ENCODE assay signal across 8 mouse cellular contexts in the genomic region with DNA sequence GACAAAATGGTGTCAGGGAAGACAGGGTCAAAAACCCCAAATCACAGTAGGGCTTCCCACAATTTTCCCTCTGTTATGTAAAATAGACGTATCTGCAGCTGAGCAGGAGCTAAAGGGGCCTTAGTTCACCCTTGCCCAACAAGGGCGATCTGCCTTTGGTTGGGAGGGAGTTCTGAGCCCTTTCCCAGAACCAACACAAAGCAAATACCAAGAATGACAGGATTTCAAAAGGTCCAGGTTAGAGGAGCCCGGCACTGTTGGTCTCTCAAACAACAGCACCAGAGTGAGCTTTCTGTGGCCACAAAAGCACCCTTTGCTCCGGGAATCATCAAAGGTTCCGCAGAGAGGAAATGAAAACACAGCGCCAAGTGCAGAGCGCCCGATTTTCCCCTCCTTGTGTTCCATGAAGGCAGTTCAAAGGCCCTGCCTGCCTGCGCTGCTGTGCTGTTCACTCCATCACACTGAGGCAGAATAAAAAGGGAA. TPM values are rescaled to one million over a fixed set of nuclear protein-coding genes. Genes with fewer than 3 reads are reported as not detected.
DNase-seq lines count a peak whose midpoint lies in the region; ATAC-seq and TF ChIP-seq lines count a peak whose summit lies in the region.

No protein-coding gene starts in this region.

- no peaks in the 10 kb centered on the region for H3K27me3 ChIP-seq in lung, embryonic 16.5 days (ENCODE audit: control insufficient read depth, insufficient read depth, low read depth, low read length)
- no peaks in the 10 kb centered on the region for H3K27me3 ChIP-seq in lung, postnatal 0 days (replicated peaks; ENCODE audit: insufficient read depth, low read length)
- H3K27me3 ChIP-seq in forebrain, embryonic 13.5 days, result no peaks in the 10 kb centered on the region
- H3K27me3 ChIP-seq in liver, embryonic 14.5 days (ENCODE audit: control insufficient read depth, insufficient read depth, low read length), result no peaks in the 10 kb centered on the region
- H3K27me3 ChIP-seq in stomach, postnatal 0 days (ENCODE audit: control insufficient read depth, insufficient read depth, low read length), result no peaks in the 10 kb centered on the region

- ATAC-seq in lung, embryonic 16.5 days (ENCODE audit: low read depth), result 0 out of 2 replicates have a peak, but pooled peaks have one; percentile 38
- no peak for ATAC-seq in lung, postnatal 0 days
- ATAC-seq in forebrain, embryonic 13.5 days, result peak; percentile 82
- peak; percentile 38; the same call in 1 of the 2 replicates for ATAC-seq in liver, embryonic 14.5 days (ENCODE audit: insufficient read depth)
- ATAC-seq in stomach, postnatal 0 days (ENCODE audit: low FRiP score, low TSS enrichment), result peak; percentile 53

- H3K4me1 ChIP-seq in lung, embryonic 16.5 days (replicated peaks; ENCODE audit: control insufficient read depth, insufficient read depth, low read length), result peaks cover 7% of the 10 kb centered on the region
- no peaks in the 10 kb centered on the region; the same call in 1 of the 2 replicates for H3K4me1 ChIP-seq in lung, postnatal 0 days (ENCODE audit: insufficient read depth, low read depth, low read length)
- H3K4me1 ChIP-seq in forebrain, embryonic 13.5 days, result peaks cover 33% of the 10 kb centered on the region
- peaks cover 0 to 15% of the 10 kb centered on the region in 2 experiments; a peak in 2 of 4 replicates for H3K4me1 ChIP-seq in liver, embryonic 14.5 days (replicated peaks; ENCODE audit: control insufficient read depth in 2 of 2, insufficient read depth in 2 of 2, low read length in 1 of 2)
- peaks cover 3% of the 10 kb centered on the region; the same call in 1 of the 2 replicates for H3K4me1 ChIP-seq in stomach, postnatal 0 days (replicated peaks; ENCODE audit: control insufficient read depth, insufficient read depth)

- H3K4me2 ChIP-seq in lung, embryonic 16.5 days (ENCODE audit: low read depth, low read length), result 0 out of 2 replicates have a peak overlapping the region, but pooled peaks have one; percentile 5
- no peak overlapping the region for H3K4me2 ChIP-seq in lung, postnatal 0 days (replicated peaks; ENCODE audit: low read depth, low read length)
- H3K4me2 ChIP-seq in forebrain, embryonic 13.5 days, result peak overlapping the region; percentile 30
- no peak overlapping the region for H3K4me2 ChIP-seq in liver, embryonic 14.5 days (ENCODE audit: low read depth)
- H3K4me2 ChIP-seq in stomach, postnatal 0 days (replicated peaks; ENCODE audit: low read depth), result no peak overlapping the region

- no peak for DNase-seq in lung, postnatal 0 days (ENCODE audit: low spot score)
- no peak for DNase-seq in liver, embryonic 14.5 days (ENCODE audit: low read depth in 3 of 3, low spot score in 3 of 3)
- peak; percentile 68 for DNase-seq in stomach, postnatal 0 days (ENCODE audit: low spot score)
- no peak for DNase-seq in adrenal gland, adult 18-20 months (ENCODE audit: low spot score in 2 of 2)
- no peak for DNase-seq in retina, postnatal 1 day
- DNase-seq in cerebellum, postnatal 4 days (ENCODE audit: low spot score in 2 of 2), result no peak

- TF ChIP-seq CTCF in lung, postnatal 0 days (IDR thresholded peaks at IDR 0.05), result no peak
- TF ChIP-seq CTCF in liver, embryonic 14.5 days (IDR thresholded peaks at IDR 0.05; ENCODE audit: low read depth), result no peak
- no peak for TF ChIP-seq CTCF in stomach, postnatal 0 days (IDR thresholded peaks at IDR 0.05; ENCODE audit: low read depth)

- no peak for TF ChIP-seq EP300 in lung, postnatal 0 days (IDR thresholded peaks at IDR 0.05)
- no peak for TF ChIP-seq EP300 in liver, embryonic 14.5 days (IDR thresholded peaks at IDR 0.05; ENCODE audit: low read depth)
- TF ChIP-seq EP300 in stomach, postnatal 0 days (optimal IDR thresholded peaks at IDR 0.05), result no peak

- WGBS in lung, embryonic 16.5 days, result 26% methylated on average over 9 of the region's 9 CpGs
- WGBS in lung, postnatal 0 days, result 23% methylated on average over 9 of the region's 9 CpGs
- 2% methylated on average over 9 of the region's 9 CpGs for WGBS in forebrain, embryonic 13.5 days
- WGBS in liver, embryonic 14.5 days (ENCODE audit: insufficient replicate concordance), result 73% methylated on average over 9 of the region's 9 CpGs
- whole genome bisulfite sequencing in stomach, postnatal 0 days, result 35% methylated on average over 9 of the region's 9 CpGs

- H3K27ac ChIP-seq in lung, embryonic 16.5 days (ENCODE audit: low read length), result peak overlapping the region; percentile 68
- no peak overlapping the region for H3K27ac ChIP-seq in lung, postnatal 0 days (ENCODE audit: low read length)
- peak overlapping the region; percentile 77 for H3K27ac ChIP-seq in forebrain, embryonic 13.5 days
- H3K27ac ChIP-seq in liver, embryonic 14.5 days, result no peak overlapping the region; the same call in 1 of the 2 replicates
- H3K27ac ChIP-seq in stomach, postnatal 0 days (replicated peaks), result 0 out of 2 replicates have a peak overlapping the region, but pooled peaks have one; percentile 20

- no peak overlapping the region for H3K9ac ChIP-seq in lung, embryonic 16.5 days (ENCODE audit: low read length)
- H3K9ac ChIP-seq in lung, postnatal 0 days (replicated peaks; ENCODE audit: low read depth), result no peak overlapping the region
- no peak overlapping the region for H3K9ac ChIP-seq in forebrain, embryonic 13.5 days
- no peak overlapping the region for H3K9ac ChIP-seq in liver, embryonic 14.5 days (replicated peaks)
- H3K9ac ChIP-seq in stomach, postnatal 0 days (ENCODE audit: low read length), result no peak overlapping the region

- no peak overlapping the region for H3K4me3 ChIP-seq in lung, embryonic 16.5 days (ENCODE audit: low read length)
- H3K4me3 ChIP-seq in lung, postnatal 0 days (ENCODE audit: low read depth, low read length), result no peak overlapping the region
- no peak overlapping the region for H3K4me3 ChIP-seq in forebrain, embryonic 13.5 days
- no peak overlapping the region for H3K4me3 ChIP-seq in liver, embryonic 14.5 days (ENCODE audit: insufficient read depth in 1 of 2, low read depth in 2 of 2, low read length in 2 of 2)
- H3K4me3 ChIP-seq in stomach, postnatal 0 days (ENCODE audit: low read depth, low read length), result no peak overlapping the region

- H3K36me3 ChIP-seq in lung, embryonic 16.5 days (ENCODE audit: control insufficient read depth, insufficient read depth, low read length), result no peaks in the 10 kb centered on the region
- H3K36me3 ChIP-seq in lung, postnatal 0 days (ENCODE audit: insufficient read depth, low read length), result no peaks in the 10 kb centered on the region
- peaks cover 6% of the 10 kb centered on the region for H3K36me3 ChIP-seq in forebrain, embryonic 13.5 days (ENCODE audit: poor library complexity, severe bottlenecking)
- H3K36me3 ChIP-seq in liver, embryonic 14.5 days (replicated peaks; ENCODE audit: control insufficient read depth, insufficient read depth, low read depth), result peaks cover 37% of the 10 kb centered on the region
- H3K36me3 ChIP-seq in stomach, postnatal 0 days (ENCODE audit: control insufficient read depth, insufficient read depth, low read length), result no peaks in the 10 kb centered on the region

- no peaks in the 10 kb centered on the region for H3K9me3 ChIP-seq in lung, embryonic 16.5 days (ENCODE audit: control insufficient read depth, low read length)
- H3K9me3 ChIP-seq in lung, postnatal 0 days (ENCODE audit: low read length), result no peaks in the 10 kb centered on the region
- H3K9me3 ChIP-seq in forebrain, embryonic 13.5 days (replicated peaks), result no peaks in the 10 kb centered on the region
- no peaks in the 10 kb centered on the region for H3K9me3 ChIP-seq in liver, embryonic 14.5 days (ENCODE audit: control insufficient read depth, low read length)
- no peaks in the 10 kb centered on the region for H3K9me3 ChIP-seq in stomach, postnatal 0 days (ENCODE audit: control insufficient read depth, low read length)

RNA-seq across cellular contexts. Expression of gene Slc22a23, which starts 57.3 kb away (rescaled TPM):
- polyA plus RNA-seq in lung, embryonic 16.5 days (2015; fragmentation: Nextera tagmentation; extraction: Ambion mirVana), result 3.8 and 4.4 TPM in 2 replicates
- 8.1 and 9.1 TPM in 2 replicates for polyA plus RNA-seq in lung, postnatal 0 days (2015; fragmentation: Nextera tagmentation; extraction: Ambion mirVana)
- 10.2 and 11.7 TPM in 2 replicates for polyA plus RNA-seq in forebrain, embryonic 13.5 days (2015; fragmentation: Nextera tagmentation; extraction: Ambion mirVana)
- polyA plus RNA-seq in liver, embryonic 14.5 days (2012; rRNA removed), result 21.4 and 24.4 TPM in 2 replicates
- 9.3 and 11.9 TPM in 2 replicates for polyA plus RNA-seq in liver, embryonic 14.5 days (2014; fragmentation: Nextera tagmentation; extraction: Ambion mirVana)
- polyA plus RNA-seq in stomach, postnatal 0 days (2015; fragmentation: Nextera tagmentation; extraction: Ambion mirVana), result 6.9 and 7.5 TPM in 2 replicates
- total RNA-seq in adrenal gland, adult 18-20 months (2021), result 10 to 100 TPM in 1 of 2 experiments, 1 to 10 TPM in 1; 7.1 to 10.3 TPM

Comparison
In these comparisons a context has a peak if more than half of its experiments do, and no peak if none do; other contexts are left out.
1. H3K27ac ChIP-seq: peak in lung, embryonic 16.5 days (single experiment), forebrain, embryonic 13.5 days (single experiment) and stomach, postnatal 0 days (single experiment); none in lung, postnatal 0 days (single experiment) and liver, embryonic 14.5 days (single experiment).
2. H3K4me2 ChIP-seq: peak in lung, embryonic 16.5 days (single experiment) and forebrain, embryonic 13.5 days (single experiment); none in lung, postnatal 0 days (single experiment), liver, embryonic 14.5 days (single experiment) and stomach, postnatal 0 days (single experiment).